Mouse (Mus musculus) fat pad, adult 2 months (tissue): ENCODE results near the gene Atp6v0e2.
"Not testable (repeated sequence)": the region's sequence is repeated elsewhere in the genome, so short reads cannot be mapped to it uniquely, and the experiment has no call there.

Source experiments
- DNase-seq: peaks from one replicate; pipeline ENCODE4 v3.0.0-alpha.2; 2011; ENCODE audit warnings: low read depth, low spot score; ENCODE audit errors: extremely low read depth

Gene Atp6v0e2

DNA sequence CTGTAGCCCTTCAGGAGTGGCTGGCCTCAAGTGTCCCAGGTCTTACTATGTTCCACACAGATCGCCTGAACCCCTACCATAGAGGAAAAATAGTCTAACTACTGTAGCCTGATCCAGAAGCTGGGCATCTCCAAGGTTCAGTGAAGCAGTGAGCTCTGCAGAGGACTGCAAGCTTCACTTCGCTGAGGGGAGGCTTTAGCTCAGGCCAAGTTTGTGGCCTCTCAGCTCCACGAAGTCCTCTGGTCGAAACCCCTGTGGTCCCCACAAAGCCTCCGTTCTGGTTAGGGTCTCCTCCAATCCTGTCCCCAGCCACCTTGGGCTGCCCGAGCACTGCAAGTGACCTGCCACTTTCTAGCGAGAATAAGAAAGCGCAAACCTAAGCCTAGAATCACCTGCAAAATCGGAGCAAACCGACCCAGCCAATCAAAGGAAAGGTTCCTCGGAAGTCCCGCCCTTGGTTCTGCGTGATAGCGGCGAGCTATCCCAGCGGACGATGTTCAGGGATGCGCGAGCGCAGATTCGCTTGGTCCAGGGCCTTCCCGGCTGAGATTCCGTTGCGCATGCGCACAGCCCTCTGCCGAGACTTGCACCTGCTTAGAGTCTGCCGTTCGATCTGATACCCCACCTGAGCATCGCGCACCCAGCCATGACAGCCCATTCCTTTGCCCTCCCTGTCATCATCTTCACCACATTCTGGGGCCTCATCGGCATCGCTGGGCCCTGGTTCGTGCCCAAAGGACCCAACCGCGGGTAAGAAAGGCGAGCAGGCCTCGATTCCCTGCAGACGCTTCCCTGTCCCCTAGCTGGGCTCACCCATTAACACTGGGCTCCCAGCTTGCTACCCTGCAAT, at the start of gene Atp6v0e2:
Atp6v0e2 (plus strand) TSS at position 511 of the 850 bp plus-strand sequence.
- no peak for DNase-seq

GRCm38 (mm10) chr6:48487747-48488725, 49.4 kb upstream of the Atp6v0e2 start:
- DNase-seq = no peak

- no peak for DNase-seq
Observed at GRCm38 (mm10) chr6:48489741-48490140, 47.7 kb upstream of the Atp6v0e2 start.

GRCm38 (mm10) chr6:48491361-48491760, 46.1 kb upstream of the Atp6v0e2 start:
- DNase-seq = no peak

DNA sequence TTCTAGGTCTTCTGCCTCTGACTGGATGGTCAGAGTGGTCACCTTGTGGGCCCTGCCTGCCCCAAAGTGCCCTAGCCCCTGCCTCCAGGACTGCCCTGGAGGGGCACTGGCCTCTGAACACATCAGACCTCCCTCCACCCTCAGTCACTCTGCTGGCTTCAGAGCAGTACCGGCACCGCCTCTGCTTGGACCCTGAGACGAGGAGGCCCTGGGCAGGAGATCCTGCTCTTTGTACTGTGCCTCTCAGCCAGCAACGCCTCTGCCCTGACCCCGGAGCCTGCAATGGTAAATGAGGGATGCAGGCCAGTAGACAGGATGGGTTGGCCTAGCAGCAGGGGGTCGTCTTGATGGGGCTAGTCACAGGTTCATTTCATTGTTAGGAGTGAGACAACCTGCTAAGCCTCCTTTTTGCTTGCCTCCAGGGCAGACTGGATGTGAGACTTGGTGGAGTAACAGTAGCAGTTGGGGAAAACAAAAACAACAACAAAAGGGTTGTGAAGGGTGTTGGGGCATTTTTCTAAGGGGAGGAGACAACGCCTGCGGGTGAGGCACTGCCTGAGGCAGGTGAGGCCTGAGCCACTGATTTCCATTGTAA, 44.2 kb upstream of the Atp6v0e2 start:
- no peak for DNase-seq

GRCm38 (mm10) chr6:48497521-48497920, 39.9 kb upstream of the Atp6v0e2 start:
- DNase-seq = no peak

GRCm38 (mm10) chr6:48503847-48504240, 33.6 kb upstream of the Atp6v0e2 start:
- no peak for DNase-seq

DNA sequence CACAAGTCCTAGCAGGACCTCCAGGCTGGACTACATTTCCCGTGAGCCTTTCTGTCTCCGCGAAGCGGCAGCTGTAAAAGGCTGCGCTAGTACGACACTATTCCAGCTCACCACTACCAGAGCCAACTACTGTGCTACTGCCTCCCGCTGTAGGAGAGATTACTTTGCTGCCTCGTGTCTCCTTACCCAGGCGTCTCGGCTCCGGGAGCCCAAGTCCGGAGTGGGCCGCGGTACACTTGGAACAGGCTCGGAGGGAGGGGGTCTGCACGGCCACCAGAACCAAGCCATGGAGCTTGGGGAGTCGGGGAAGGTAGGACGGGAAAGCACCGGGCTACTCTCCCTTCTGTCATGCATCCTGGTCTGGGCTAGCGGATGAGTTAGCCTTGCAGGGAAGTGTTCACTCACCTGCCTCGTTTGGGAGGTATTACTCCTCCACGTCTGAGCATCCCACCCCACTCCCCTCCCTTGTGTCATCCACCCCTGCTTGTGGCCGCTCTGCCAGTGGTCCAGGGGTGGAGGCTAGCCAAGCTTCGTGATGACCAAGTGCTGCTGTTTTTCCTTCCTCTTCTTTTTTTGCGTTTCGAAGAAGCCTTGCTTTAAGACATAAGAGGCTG, 33.1 kb upstream of the Atp6v0e2 start:
- DNase-seq = peak; percentile 26

- DNase-seq = no peak
Observed at GRCm38 (mm10) chr6:48508087-48508486, 29.3 kb upstream of the Atp6v0e2 start.

DNA sequence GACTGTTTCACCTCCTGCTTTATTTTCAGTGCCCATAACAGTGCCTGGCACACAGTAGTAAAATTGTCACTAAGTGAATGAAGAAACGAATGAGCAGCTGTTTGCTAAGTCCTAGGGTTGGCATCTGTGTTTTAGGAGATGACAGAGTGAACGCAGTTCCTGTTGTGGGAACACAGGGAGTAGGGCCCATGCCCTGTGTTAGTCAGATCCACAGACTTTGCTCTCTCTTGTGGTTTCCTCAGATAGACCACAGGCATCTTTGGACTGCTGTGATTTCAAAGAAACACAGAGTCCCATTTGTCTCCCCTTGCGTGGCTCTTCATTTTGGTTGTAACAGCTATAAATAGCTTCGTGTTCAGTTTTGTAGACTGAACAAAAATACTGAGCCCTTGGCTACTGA, 27.0 kb upstream of the Atp6v0e2 start:
- DNase-seq = no peak

DNA sequence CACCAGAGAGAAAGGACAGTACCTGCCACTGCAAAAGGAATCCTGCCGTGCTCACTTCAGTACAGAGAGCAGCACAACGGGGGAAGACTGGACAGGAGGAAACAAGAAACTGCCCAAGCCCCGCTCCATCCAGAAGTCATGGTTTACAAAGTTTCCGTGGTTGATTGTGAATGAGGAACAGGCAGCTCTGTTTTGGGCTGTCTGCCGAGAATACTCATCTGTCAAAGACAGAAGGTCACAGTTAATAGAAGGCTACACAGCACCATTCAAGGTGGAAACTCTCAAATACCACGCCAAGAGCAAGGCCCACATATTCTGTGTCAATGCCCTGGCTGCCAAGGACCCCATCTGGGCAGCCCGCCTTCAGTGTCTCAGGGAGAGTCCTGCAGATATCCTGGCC, 25.6 kb upstream of the Atp6v0e2 start:
- no peak for DNase-seq

GRCm38 (mm10) chr6:48524882-48525281, 12.5 kb upstream of the Atp6v0e2 start:
- not testable (repeated sequence) for DNase-seq

GRCm38 (mm10) chr6:48527901-48528300, 9.5 kb upstream of the Atp6v0e2 start:
- no peak for DNase-seq

DNA sequence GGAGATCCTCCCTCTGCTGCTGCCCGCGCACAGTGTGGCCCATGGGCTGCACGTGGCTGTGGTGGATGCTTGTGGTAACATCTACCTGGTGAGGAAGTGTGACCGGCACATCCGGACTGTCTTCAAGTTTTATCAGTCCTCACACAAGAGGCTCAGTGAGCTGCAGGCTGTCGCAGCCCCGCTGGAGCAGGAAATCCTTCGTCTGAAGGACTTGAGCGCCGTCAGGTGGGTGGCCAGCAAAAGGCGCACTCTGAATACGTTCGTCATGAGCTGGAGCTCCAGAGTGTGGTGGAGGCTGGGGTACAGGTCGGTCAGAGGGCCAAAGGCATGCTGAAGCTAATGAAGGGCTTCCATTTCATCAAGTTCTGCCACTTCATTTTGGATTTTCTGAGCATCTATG, 8.2 kb upstream of the Atp6v0e2 start:
- no peak for DNase-seq

GRCm38 (mm10) chr6:48529871-48530440, 7.5 kb upstream of the Atp6v0e2 start:
- DNase-seq = no peak

DNA sequence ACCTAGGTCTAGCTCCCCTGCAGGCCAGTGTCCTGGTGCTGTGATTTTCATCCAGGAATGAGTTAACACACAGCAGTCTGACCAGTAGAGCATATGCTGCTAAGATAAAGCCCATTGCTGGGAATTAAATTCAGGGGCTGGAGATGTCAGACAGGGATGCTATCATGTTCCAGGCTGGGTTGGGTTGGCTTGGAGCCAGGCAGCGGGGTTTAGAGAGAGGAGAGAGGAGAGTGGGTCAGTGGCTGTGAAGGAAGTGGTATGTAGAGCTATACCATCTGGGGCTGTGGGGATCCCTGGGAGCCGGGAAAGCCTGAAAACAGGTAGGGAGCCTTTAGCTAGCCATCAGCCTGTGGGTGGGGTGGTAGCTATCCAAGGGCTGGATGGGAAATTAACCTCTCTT, 6.6 kb upstream of the Atp6v0e2 start:
- no peak for DNase-seq

GRCm38 (mm10) chr6:48533475-48533874, 3.9 kb upstream of the Atp6v0e2 start:
- no peak for DNase-seq

DNA sequence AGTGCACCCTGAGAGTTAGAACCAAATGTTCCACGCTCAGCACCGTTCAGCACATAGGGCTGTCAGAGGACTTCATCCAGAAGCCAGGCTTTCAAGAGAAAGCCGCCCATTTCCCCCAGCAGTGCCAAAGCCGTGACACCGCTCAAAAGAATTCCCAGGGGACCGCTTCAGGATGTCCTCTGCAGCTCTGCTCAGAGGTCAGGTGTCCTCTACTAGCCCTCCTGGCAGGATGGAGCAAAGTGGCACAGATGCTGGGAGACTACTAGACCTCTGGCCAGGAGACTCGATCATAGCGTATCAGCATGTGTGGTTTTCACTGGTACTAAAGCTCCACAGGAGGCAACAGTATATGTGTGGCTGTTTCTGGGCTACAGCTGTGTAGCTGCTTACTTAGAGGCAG, 2.5 kb upstream of the Atp6v0e2 start:
- DNase-seq = no peak

GRCm38 (mm10) chr6:48536091-48536490, 1.3 kb upstream of the Atp6v0e2 start:
- DNase-seq = no peak
